Mouse (Mus musculus): Measurements from ENCODE around the gene Pspn. TPM values are rescaled to one million over a fixed set of nuclear protein-coding genes. Genes with fewer than 3 reads are reported as not detected.

Gene Pspn
- polyA plus RNA-seq (2014; fragmentation: Nextera tagmentation; extraction: Ambion mirVana): not detected in 2 replicates

GRCm38 (mm10) chr17:56999968-57000609 is at the start of gene Pspn:
Gene Pspn (minus strand): TSS chr17:57000018.
- Histone ChIP-seq H3K36me3 (ENCODE audit: control insufficient read depth, insufficient read depth, low read length) (peaks cover 22% of the 10 kb centered on the region; the same call in 1 of the 2 replicates), H3K4me3 (ENCODE audit: low read depth, low read length) (no peak within 1 kb of the TSS)
- no peak for ATAC-seq (ENCODE audit: low read depth)

GRCm38 (mm10) chr17:57048816-57049215 is 49.0 kb upstream of the Pspn start:
- Histone ChIP-seq H3K27me3 (ENCODE audit: control insufficient read depth, insufficient read depth, low read length) (no peaks in the 10 kb centered on the region), H3K9ac (replicated peaks; ENCODE audit: low read depth, low read length) (no peak overlapping the region), H3K4me1 (ENCODE audit: control insufficient read depth, insufficient read depth, low read length) (no peaks in the 10 kb centered on the region), H3K4me3 (ENCODE audit: low read depth, low read length) (no peak overlapping the region), H3K36me3 (ENCODE audit: control insufficient read depth, insufficient read depth, low read length) (peaks cover 27% of the 10 kb centered on the region), H3K27ac (ENCODE audit: low read depth, low read length) (no peak overlapping the region), H3K4me2 (ENCODE audit: low read depth, low read length) (no peak overlapping the region), H3K9me3 (ENCODE audit: control insufficient read depth, low read length) (no peaks in the 10 kb centered on the region)
- ATAC-seq (ENCODE audit: low read depth): no peak
- WGBS: 94% methylated on average over 3 of the region's 3 CpGs

More at GRCm38 (mm10) chr17:56999968-57000609, at the start of gene Pspn:
- WGBS: 84% methylated on average over 9 of the region's 9 CpGs
- Histone ChIP-seq H3K4me1 (ENCODE audit: control insufficient read depth, insufficient read depth, low read length) (0 out of 2 replicates have a peak, but pooled peaks cover 3% of the 10 kb centered on the region), H3K9ac (replicated peaks; ENCODE audit: low read depth, low read length) (no peak within 1 kb of the TSS), H3K4me2 (ENCODE audit: low read depth, low read length) (no peak within 1 kb of the TSS), H3K27me3 (ENCODE audit: control insufficient read depth, insufficient read depth, low read length) (no peaks in the 10 kb centered on the region), H3K27ac (ENCODE audit: low read depth, low read length) (no peak within 1 kb of the TSS), H3K9me3 (ENCODE audit: control insufficient read depth, low read length) (no peaks in the 10 kb centered on the region)

GRCm38 (mm10) chr17:57047406-57047805 is 47.6 kb upstream of the Pspn start:
- no peak overlapping the region for H3K27ac ChIP-seq (ENCODE audit: low read depth, low read length)
- ATAC-seq (ENCODE audit: low read depth): no peak
- H3K4me2 ChIP-seq (ENCODE audit: low read depth, low read length): no peak overlapping the region
- H3K36me3 ChIP-seq (ENCODE audit: control insufficient read depth, insufficient read depth, low read length): peaks cover 15% of the 10 kb centered on the region
- no peaks in the 10 kb centered on the region for H3K4me1 ChIP-seq (ENCODE audit: control insufficient read depth, insufficient read depth, low read length)
- H3K4me3 ChIP-seq (ENCODE audit: low read depth, low read length): no peak overlapping the region
- no peaks in the 10 kb centered on the region for H3K9me3 ChIP-seq (ENCODE audit: control insufficient read depth, low read length)
- no peaks in the 10 kb centered on the region for H3K27me3 ChIP-seq (ENCODE audit: control insufficient read depth, insufficient read depth, low read length)
- 26% methylated on average over 5 of the region's 5 CpGs for WGBS
- no peak overlapping the region for H3K9ac ChIP-seq (replicated peaks; ENCODE audit: low read depth, low read length)

- Histone ChIP-seq H3K4me3 (ENCODE audit: low read depth, low read length) (no peak within 1 kb of the TSS), H3K9me3 (ENCODE audit: control insufficient read depth, low read length) (no peaks in the 10 kb centered on the region), H3K9ac (replicated peaks; ENCODE audit: low read depth, low read length) (no peak within 1 kb of the TSS), H3K27ac (ENCODE audit: low read depth, low read length) (no peak within 1 kb of the TSS), H3K4me2 (ENCODE audit: low read depth, low read length) (no peak within 1 kb of the TSS), H3K27me3 (ENCODE audit: control insufficient read depth, insufficient read depth, low read length) (no peaks in the 10 kb centered on the region; the same call in 1 of the 2 replicates), H3K36me3 (ENCODE audit: control insufficient read depth, insufficient read depth, low read length) (0 out of 2 replicates have a peak, but pooled peaks cover 6% of the 10 kb centered on the region), H3K4me1 (ENCODE audit: control insufficient read depth, insufficient read depth, low read length) (no peaks in the 10 kb centered on the region)
- 74% methylated on average over 8 of the region's 8 CpGs for WGBS
- ATAC-seq (ENCODE audit: low read depth): no peak
Observed at GRCm38 (mm10) chr17:57041554-57041953, 41.7 kb upstream of the Pspn start, which contains the start of gene Slc25a41. Gene Slc25a41 (minus strand): TSS chr17:57041654.

GRCm38 (mm10) chr17:57038978-57039377 is 39.2 kb upstream of the Pspn start:
- no peaks in the 10 kb centered on the region for H3K4me1 ChIP-seq (ENCODE audit: control insufficient read depth, insufficient read depth, low read length)
- no peak for ATAC-seq (ENCODE audit: low read depth)
- WGBS: 37% methylated on average over 8 of the region's 8 CpGs
- no peak overlapping the region for H3K9ac ChIP-seq (replicated peaks; ENCODE audit: low read depth, low read length)
- no peak overlapping the region for H3K27ac ChIP-seq (ENCODE audit: low read depth, low read length)
- no peak overlapping the region for H3K4me3 ChIP-seq (ENCODE audit: low read depth, low read length)
- H3K9me3 ChIP-seq (ENCODE audit: control insufficient read depth, low read length): no peaks in the 10 kb centered on the region
- no peaks in the 10 kb centered on the region for H3K36me3 ChIP-seq (ENCODE audit: control insufficient read depth, insufficient read depth, low read length)
- H3K4me2 ChIP-seq (ENCODE audit: low read depth, low read length): no peak overlapping the region
- H3K27me3 ChIP-seq (ENCODE audit: control insufficient read depth, insufficient read depth, low read length): no peaks in the 10 kb centered on the region; the same call in 1 of the 2 replicates

- H3K4me2 ChIP-seq (ENCODE audit: low read depth, low read length): no peak overlapping the region
- 86% methylated on average over 4 of the region's 4 CpGs for WGBS
Observed at GRCm38 (mm10) chr17:57032854-57033253, 33.0 kb upstream of the Pspn start.

GRCm38 (mm10) chr17:57031661-57032420 is 32.0 kb upstream of the Pspn start:
- Histone ChIP-seq H3K27ac (ENCODE audit: low read depth, low read length) (peak overlapping the region; percentile 71), H3K4me2 (ENCODE audit: low read depth, low read length) (peak overlapping the region; percentile 99), H3K4me1 (ENCODE audit: control insufficient read depth, insufficient read depth, low read length) (peaks cover 12% of the 10 kb centered on the region), H3K36me3 (ENCODE audit: control insufficient read depth, insufficient read depth, low read length) (peaks cover 9% of the 10 kb centered on the region), H3K4me3 (ENCODE audit: low read depth, low read length) (peak overlapping the region; percentile 91), H3K9me3 (ENCODE audit: control insufficient read depth, low read length) (no peaks in the 10 kb centered on the region), H3K27me3 (ENCODE audit: control insufficient read depth, insufficient read depth, low read length) (no peaks in the 10 kb centered on the region; the same call in 1 of the 2 replicates), H3K9ac (replicated peaks; ENCODE audit: low read depth, low read length) (peak overlapping the region; percentile 99)
- ATAC-seq (ENCODE audit: low read depth): peak; percentile 98
- under 1% methylated on average over 36 of the region's 38 CpGs for WGBS

More at GRCm38 (mm10) chr17:57032854-57033253, 33.0 kb upstream of the Pspn start:
- no peaks in the 10 kb centered on the region; the same call in 1 of the 2 replicates for H3K36me3 ChIP-seq (ENCODE audit: control insufficient read depth, insufficient read depth, low read length)
- peaks cover 12% of the 10 kb centered on the region for H3K4me1 ChIP-seq (ENCODE audit: control insufficient read depth, insufficient read depth, low read length)
- no peaks in the 10 kb centered on the region; the same call in 1 of the 2 replicates for H3K27me3 ChIP-seq (ENCODE audit: control insufficient read depth, insufficient read depth, low read length)
- no peak overlapping the region for H3K27ac ChIP-seq (ENCODE audit: low read depth, low read length)
- H3K9ac ChIP-seq (replicated peaks; ENCODE audit: low read depth, low read length): no peak overlapping the region
- H3K4me3 ChIP-seq (ENCODE audit: low read depth, low read length): no peak overlapping the region
- no peaks in the 10 kb centered on the region for H3K9me3 ChIP-seq (ENCODE audit: control insufficient read depth, low read length)
- no peak for ATAC-seq (ENCODE audit: low read depth)

GRCm38 (mm10) chr17:57030931-57031660 is 31.3 kb upstream of the Pspn start, which contains the start of gene Khsrp:
Gene Khsrp (minus strand): TSS chr17:57031522.
- Histone ChIP-seq H3K9me3 (ENCODE audit: control insufficient read depth, low read length) (no peaks in the 10 kb centered on the region), H3K4me2 (ENCODE audit: low read depth, low read length) (peak within 1 kb of the TSS; percentile 99), H3K27ac (ENCODE audit: low read depth, low read length) (peak within 1 kb of the TSS; percentile 94), H3K36me3 (ENCODE audit: control insufficient read depth, insufficient read depth, low read length) (peaks cover 16% of the 10 kb centered on the region), H3K4me3 (ENCODE audit: low read depth, low read length) (peak within 1 kb of the TSS; percentile 91), H3K27me3 (ENCODE audit: control insufficient read depth, insufficient read depth, low read length) (no peaks in the 10 kb centered on the region; the same call in 1 of the 2 replicates), H3K9ac (replicated peaks; ENCODE audit: low read depth, low read length) (peak within 1 kb of the TSS; percentile 99), H3K4me1 (ENCODE audit: control insufficient read depth, insufficient read depth, low read length) (peaks cover 12% of the 10 kb centered on the region)
- ATAC-seq (ENCODE audit: low read depth): no peak
- under 1% methylated on average over 48 of the region's 99 CpGs for WGBS

All from neural tube, embryonic 14.5 days (tissue).